Mouse (Mus musculus) limb, embryonic 10.5 days (tissue): ENCODE measurements around the gene Nacc1. TPM values are rescaled to one million over a fixed set of nuclear protein-coding genes. Genes with fewer than 3 reads are reported as not detected.
A peak's percentile ranks its signal among the peaks of the same experiment; 100 is the strongest.
"Not testable (repeated sequence)": the region's sequence is repeated elsewhere in the genome, so short reads cannot be mapped to it uniquely, and the experiment has no call there.

Experiments used
- DNase-seq: peaks from one replicate; pipeline ENCODE4 v3.0.0-alpha.2; 2017; ENCODE audit warnings: low spot score
- H3K27ac ChIP-seq: fragments of 300-500 bp; sonication (generic); 2 replicates; pipeline ENCODE4 v1.5.1; 2016; ENCODE audit warnings: mild to moderate bottlenecking
- H3K27me3 ChIP-seq: fragments of 300-500 bp; sonication (generic); 2 replicates; pipeline ENCODE4 v1.6.1; 2016; ENCODE audit warnings: low read depth, mild to moderate bottlenecking; ENCODE audit not compliant: poor library complexity, severe bottlenecking
- H3K36me3 ChIP-seq: fragments of 300-500 bp; sonication (generic); 2 replicates; pipeline ENCODE4 v1.6.1; 2016; ENCODE audit warnings: mild to moderate bottlenecking, moderate library complexity
- H3K4me1 ChIP-seq: fragments of 300-500 bp; sonication (generic); 2 replicates; pipeline ENCODE4 v1.6.1; 2016
- H3K4me3 ChIP-seq: fragments of 300-500 bp; sonication (generic); 2 replicates; pipeline ENCODE4 v1.5.1; 2016; ENCODE audit warnings: mild to moderate bottlenecking, moderate library complexity
- H3K9me3 ChIP-seq: fragments of 300-500 bp; sonication (generic); replicated peaks from 2 replicates; pipeline ENCODE4 v1.6.1; 2016; ENCODE audit warnings: mild to moderate bottlenecking
- WGBS: fragments of 180-500 bp; shearing (Covaris S2); methylation state at CpG from one replicate; pipeline ENCODE4 v1.1.7; 2016; 5-methylcytosine and 5-hydroxymethylcytosine counted together
- polyA plus RNA-seq: library from polyadenylated mRNA; unstranded; fragments of >200 nt; fragmentation: Nextera tagmentation; extraction: Ambion mirVana; gene quantifications from 2 replicates; pipeline ENCODE4 v1.2.1, GENCODE M21; 2016

The Nacc1 gene
- polyA plus RNA-seq, 1 experiment from 2014 or later, result 32.0 TPM

DNA sequence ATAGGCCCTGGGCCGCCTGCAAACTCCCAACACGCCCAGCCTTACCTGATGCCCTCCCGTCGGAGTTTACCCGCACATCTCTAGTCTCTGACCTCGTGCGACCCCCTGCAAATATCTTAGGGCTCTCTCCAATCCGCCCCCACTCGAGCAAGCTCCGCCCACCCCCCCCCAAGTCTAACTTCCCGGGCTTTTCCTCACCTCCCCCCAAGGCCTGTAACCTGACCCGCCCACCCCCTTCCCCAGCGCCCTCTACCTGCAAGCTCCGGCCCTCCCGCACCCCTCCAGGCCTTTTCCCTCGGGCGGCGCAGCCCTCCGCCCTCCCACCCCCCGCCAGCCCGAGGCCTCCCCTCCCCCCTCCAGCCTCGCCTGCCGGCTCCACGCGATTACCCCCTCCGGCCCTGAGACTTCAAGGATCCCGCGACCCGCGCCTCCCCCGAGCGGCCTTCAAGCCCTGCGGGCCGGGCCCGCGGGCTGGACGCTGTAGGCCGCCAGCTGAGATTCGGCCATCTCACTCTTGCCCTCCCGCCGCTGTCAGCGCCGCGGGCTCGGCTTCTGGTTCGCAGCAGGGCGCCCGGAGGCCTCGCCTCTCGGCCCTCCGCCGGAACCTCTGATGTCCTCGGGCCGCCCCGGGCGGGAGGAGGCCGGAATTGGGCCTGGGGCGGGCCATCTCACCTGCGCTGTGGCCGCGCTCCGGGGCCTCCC, 508 bp downstream of the Nacc1 start:
- Histone ChIP-seq H3K36me3 (peaks cover 54% of the 10 kb centered on the region), H3K27me3 (no peaks in the 10 kb centered on the region), H3K4me3 (peak overlapping the region; percentile 94), H3K9me3 (no peaks in the 10 kb centered on the region), H3K27ac (peak overlapping the region; percentile 99), H3K4me1 (peaks cover 53% of the 10 kb centered on the region)
- DNase-seq, result peak; percentile 88
- WGBS, result 1% methylated on average over 51 of the region's 62 CpGs

DNA sequence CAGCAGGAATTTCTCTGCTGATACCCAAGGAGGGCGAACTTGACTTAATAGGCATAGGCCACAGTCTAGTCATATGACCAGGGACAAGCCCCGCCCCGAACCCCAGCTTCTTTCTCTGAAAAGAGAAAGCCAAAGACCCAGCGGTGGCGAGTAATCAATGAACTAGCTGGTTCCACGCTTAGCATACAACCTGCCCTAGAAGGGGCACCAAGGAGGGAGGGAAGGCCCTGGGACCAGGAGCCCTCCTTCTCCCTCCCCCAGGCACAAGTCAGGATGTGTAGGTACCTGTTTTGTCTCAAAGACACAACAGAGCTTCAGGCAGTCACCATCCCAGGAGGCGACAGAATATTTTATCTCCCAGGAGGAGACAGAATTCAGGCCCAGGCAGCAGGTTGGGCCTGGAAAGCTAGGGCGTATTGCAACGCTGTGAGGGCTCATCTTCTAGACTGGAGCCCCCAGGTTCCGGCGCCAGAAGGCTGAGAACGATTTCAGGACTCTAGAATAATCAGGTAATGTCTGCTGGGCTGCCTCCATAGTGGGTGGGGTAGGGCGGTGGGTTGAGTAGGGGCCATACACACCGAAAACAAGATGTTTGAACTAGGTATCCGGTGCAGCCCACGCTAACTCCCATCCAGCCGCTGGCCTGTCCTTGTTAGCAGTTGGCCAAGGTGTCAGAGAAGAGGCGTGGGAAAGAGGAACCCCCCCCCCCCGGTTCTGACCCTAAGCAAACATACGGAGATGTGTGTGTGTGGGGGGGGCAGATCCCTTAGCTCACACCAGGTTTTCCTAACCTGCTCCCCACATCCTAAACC, 1.3 kb downstream of the Nacc1 start, which contains the start of gene Trmt1:
Gene Trmt1, plus strand, starts transcription at position 117 of the 812 bp plus-strand sequence.
- Histone ChIP-seq H3K27ac (peak within 1 kb of the TSS; percentile 99), H3K4me3 (peak within 1 kb of the TSS; percentile 94), H3K27me3 (no peaks in the 10 kb centered on the region), H3K36me3 (peaks cover 55% of the 10 kb centered on the region), H3K4me1 (peaks cover 53% of the 10 kb centered on the region), H3K9me3 (no peaks in the 10 kb centered on the region)
- peak; percentile 41 for DNase-seq
- WGBS, result 13% methylated on average over 20 of the region's 20 CpGs

DNA sequence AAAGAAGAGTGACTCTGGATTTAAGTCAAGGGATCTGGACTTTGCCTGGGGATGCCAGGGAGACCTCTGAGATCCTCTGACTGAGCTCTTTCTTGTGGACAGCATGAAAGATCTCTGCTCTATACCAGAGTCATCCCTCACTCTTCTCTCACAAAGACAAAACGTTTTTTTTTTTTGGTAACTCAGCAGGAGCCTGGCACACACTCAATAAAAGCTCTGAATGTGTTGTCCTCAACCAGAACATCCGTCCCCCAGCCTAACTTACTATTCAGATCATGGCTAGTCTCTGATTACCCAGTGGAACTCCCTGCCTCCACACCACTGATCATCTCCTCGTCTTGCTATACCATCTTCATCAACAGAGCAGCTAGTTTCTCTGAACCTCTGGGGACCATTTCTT, 3.1 kb downstream of the Nacc1 start:
- H3K9me3 ChIP-seq, result no peaks in the 10 kb centered on the region
- no peak overlapping the region for H3K27ac ChIP-seq
- peaks cover 65% of the 10 kb centered on the region for H3K36me3 ChIP-seq
- DNase-seq, result no peak
- H3K27me3 ChIP-seq, result no peaks in the 10 kb centered on the region
- peak overlapping the region; percentile 94; the same call in 1 of the 2 replicates for H3K4me3 ChIP-seq
- H3K4me1 ChIP-seq, result peaks cover 40% of the 10 kb centered on the region
- WGBS, result 74% methylated on average over 3 of the region's 3 CpGs

DNA sequence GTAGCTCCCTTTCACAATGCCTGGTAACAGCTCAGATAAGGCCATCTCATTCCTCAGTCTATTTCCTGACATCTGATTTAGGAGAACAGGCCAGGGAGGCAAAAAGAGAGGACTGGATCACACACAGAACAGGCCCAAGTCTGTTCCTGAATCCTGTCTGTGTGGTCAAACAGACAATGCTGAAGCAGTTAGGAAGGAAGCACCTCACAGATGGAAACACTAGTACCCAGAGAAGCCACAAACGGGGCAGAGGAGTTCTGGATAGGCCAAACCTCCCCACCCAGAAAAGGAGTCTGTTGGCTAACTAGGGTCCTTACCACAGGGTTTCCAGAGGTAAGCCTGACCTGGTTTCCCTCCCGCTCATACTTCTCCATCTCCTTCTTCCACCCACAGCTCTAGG, 5.4 kb downstream of the Nacc1 start:
- Histone ChIP-seq H3K27me3 (no peaks in the 10 kb centered on the region), H3K4me3 (no peak overlapping the region), H3K4me1 (peaks cover 25% of the 10 kb centered on the region)

DNA sequence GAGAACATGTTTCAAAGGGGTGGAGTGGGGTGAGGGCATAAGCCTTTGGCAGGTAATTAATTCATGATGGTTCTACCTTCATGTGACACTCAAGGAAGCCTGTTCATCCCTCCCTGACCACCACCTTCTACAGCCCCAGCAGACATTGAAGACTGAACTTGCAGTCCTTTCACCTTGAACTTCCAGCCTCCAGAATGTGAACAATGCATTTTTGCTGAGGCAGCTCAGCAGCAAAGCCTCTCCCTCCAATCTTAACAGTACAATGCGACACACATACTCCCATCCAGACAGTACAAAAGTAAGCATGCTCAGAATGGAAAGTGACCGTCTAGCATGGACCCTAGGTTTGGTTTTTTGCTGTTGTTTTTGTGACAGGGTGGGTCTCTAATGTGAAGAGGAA, 6.2 kb downstream of the Nacc1 start:
- Histone ChIP-seq H3K27me3 (no peaks in the 10 kb centered on the region), H3K4me1 (peaks cover 20% of the 10 kb centered on the region), H3K4me3 (no peak overlapping the region), H3K27ac (no peak overlapping the region), H3K9me3 (no peaks in the 10 kb centered on the region), H3K36me3 (peaks cover 92% of the 10 kb centered on the region)
- WGBS, result 93% methylated on average over 2 of the region's 2 CpGs
- no peak for DNase-seq

More for the DNA sequence above, 5.4 kb downstream of the Nacc1 start:
- Histone ChIP-seq H3K27ac (no peak overlapping the region), H3K9me3 (no peaks in the 10 kb centered on the region), H3K36me3 (peaks cover 85% of the 10 kb centered on the region)
- WGBS, result 88% methylated on average over 2 of the region's 2 CpGs
- DNase-seq, result no peak

DNA sequence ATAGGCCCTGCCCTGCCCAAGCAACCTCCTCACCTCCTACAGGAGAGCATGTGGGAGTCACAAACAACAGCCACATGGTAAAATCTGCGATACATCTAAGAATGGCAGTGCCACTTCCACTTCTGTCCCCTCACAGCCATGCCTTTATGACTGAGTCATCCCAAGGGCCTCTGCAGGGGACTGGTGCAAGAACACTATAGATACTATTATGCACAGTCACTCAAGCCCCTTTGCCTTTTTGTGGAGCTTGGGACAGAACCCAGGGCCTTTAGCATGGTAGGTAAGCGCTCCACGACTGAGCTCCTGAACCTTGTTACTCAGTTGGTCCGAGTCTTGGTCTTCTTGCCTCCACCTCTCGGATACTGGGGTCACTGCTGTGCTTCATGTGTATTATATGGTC, 10.4 kb downstream of the Nacc1 start:
- Histone ChIP-seq H3K4me1 (no peaks in the 10 kb centered on the region), H3K36me3 (peaks cover 97% of the 10 kb centered on the region), H3K27ac (no peak overlapping the region), H3K27me3 (no peaks in the 10 kb centered on the region), H3K9me3 (no peaks in the 10 kb centered on the region), H3K4me3 (no peak overlapping the region)
- no peak for DNase-seq
- WGBS, result 90% methylated on average over 5 of the region's 5 CpGs

DNA sequence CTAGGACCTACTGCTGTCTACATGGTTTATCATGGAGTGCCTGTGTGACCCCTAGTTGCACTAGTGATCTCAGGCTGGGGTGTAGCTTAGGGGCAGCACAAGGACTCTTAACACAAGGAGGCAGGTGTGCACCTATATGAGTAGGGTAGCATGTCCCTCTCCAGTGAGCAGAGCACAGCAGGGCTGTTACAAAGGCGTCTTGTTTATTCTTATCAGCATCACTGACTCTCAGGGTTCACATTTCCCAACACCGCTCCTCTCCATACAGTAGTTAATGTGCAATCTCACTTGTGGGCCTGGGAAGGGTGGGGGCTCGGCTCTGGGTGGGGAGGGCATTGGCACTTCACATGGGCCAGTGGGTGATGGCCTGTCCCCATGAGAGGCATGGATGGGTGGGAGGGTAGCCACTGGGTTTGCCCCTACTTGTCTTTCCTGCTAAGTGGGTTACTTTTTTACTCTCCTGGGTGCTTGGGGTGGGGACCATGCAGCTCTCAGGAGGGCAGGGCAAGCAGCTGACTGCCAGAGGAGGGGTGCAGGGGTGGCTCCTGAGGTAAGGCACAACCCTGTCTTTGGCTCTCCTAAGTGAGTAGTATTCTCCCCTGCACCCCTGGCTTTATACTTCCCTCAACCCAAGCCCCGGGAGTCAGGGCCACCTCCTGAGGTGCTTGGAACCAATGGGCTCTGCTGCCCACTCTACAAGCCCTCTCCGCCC, 17.2 kb downstream of the Nacc1 start:
- peaks cover 12% of the 10 kb centered on the region for H3K4me1 ChIP-seq
- peak; percentile 29 for DNase-seq
- not testable (repeated sequence) for H3K27me3 ChIP-seq, H3K4me3 ChIP-seq, H3K27ac ChIP-seq, H3K9me3 ChIP-seq
- WGBS, result 91% methylated on average over 5 of the region's 5 CpGs
- H3K36me3 ChIP-seq, result peaks cover 90% of the 10 kb centered on the region

DNA sequence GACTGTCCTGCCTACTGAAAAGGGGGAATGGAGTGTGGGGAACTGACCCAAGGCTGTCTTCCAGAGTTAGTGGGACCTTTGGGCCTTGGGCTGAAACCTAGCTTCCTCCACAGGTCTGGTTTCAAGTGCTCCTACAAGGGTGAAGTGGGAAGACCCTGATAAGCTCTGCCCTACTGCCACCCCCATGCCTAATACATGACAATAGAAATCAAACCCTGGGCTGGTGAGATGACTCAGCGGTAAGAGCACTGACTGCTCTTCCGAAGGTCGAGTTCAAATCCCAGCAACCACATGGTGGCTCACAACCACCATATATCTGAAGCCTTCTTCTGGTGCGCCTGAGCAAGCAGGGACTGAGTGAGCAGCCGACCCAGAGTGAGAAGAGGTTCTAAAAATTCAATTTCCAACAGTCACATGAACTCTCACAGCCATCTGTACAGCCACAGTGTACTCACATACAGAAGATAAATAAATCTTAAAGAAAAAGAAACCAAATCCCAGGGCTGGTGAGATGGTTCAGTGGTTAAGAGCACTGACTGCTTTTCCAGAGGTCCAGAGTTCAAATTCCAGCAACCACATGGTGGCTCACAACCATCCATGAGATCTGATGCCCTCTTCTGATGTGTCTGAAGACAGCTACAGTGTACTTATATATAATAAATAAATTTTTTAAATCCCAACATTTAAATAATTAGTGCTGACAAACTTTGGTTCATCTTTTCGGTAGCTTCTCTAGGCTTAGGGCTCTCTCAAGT, 18.8 kb downstream of the Nacc1 start:
- Histone ChIP-seq H3K4me3 (no peak overlapping the region), H3K27ac (no peak overlapping the region), H3K9me3 (no peaks in the 10 kb centered on the region), H3K36me3 (peaks cover 75% of the 10 kb centered on the region), H3K27me3 (no peaks in the 10 kb centered on the region), H3K4me1 (peaks cover 21% of the 10 kb centered on the region)
- no peak for DNase-seq
- 83% methylated on average over 6 of the region's 6 CpGs for WGBS

DNA sequence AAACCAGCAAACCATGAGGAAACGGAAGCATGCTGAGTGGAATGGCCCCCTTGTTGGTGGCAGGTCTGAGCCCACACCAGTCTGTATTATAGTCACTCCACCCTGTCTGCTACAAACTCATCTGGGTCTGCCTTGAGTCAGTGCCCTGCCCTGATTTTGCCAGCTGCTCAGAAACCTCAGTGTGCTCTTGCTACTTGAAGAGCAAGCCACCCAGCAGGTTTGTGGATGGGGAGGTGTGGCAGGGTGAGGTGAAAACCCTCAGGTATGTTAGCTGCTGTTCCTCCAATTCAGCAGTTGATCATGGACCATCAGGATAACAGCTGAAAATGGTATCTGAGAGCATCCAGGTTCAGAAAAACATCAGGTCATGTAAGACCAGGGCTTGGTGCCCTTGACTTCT, 19.6 kb downstream of the Nacc1 start:
- Histone ChIP-seq H3K36me3 (peaks cover 66% of the 10 kb centered on the region), H3K27me3 (no peaks in the 10 kb centered on the region), H3K9me3 (no peaks in the 10 kb centered on the region), H3K4me3 (no peak overlapping the region), H3K4me1 (peaks cover 28% of the 10 kb centered on the region), H3K27ac (no peak overlapping the region)
- DNase-seq, result no peak
- WGBS, result 83% methylated on average over 1 of the region's 1 CpGs

DNA sequence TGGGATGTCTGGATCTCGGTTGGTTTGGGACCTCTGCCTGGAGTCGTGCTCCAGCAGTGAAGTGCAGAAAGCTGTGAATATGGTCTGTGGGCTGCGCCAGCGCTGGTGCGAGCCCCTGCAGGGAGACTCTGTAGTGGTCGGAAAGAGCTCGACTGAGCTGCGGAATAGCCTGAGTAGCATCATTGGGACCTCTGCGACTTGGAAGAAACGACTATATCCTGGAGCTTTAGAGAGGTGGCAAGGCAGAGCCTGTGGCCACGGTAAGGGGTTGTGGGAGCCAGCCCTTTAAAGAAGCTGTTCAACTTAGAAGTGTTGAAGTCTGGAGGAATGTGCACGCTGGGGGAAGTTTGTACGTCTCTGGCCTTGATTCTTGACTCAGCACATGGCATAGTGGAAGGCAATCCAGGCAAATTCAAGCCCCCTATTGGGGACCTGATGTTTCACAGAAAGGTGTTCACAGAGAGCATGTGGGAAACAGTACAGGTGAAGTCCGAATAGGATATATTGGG, 22.2 kb downstream of the Nacc1 start:
- Histone ChIP-seq H3K9me3 (no peaks in the 10 kb centered on the region), H3K4me1 (peaks cover 32% of the 10 kb centered on the region), H3K27me3 (no peaks in the 10 kb centered on the region), H3K27ac (peak overlapping the region; percentile 98), H3K4me3 (peak overlapping the region; percentile 87), H3K36me3 (peaks cover 45% of the 10 kb centered on the region)
- DNase-seq, result no peak
- 3% methylated on average over 14 of the region's 14 CpGs for WGBS

DNA sequence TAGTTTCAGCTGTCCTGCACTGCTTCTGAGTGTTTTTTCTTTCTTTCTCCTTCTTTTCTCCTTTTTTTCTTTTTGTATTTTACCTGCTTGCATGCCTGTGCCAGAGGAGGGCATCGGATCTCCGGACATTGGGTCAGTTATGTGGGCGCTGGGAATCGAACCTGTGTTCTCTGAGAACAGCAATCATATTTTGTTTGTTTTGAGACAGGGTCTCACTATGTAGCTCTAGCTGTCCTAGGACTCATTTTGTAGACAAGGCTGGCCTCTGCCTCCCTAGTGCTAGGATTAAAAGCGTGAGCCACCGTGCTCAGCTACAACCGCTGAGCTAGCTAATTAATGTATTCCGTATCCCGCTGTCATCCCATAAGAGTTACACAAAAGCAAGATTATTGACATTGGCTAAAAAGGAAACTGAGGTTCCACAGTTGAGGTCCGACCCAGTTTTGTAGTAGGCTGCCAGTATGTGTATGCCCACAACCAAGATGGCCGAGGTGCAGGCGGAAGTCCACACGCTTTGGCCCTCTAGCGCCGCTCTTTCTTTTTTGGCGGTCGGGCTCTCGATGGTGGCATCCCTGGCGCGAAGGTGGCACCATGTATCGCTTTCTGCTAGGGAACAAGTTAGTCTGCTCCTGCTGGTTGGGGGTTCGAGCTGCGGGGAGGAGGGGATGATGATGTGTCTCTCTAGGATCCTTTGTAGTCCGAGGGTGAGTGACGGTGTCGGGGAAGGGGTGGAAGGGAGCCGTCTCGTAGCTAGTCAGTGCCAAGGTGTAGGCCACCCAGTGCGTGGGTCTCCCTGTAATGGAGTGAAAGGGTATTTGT, 22.9 kb downstream of the Nacc1 start:
- Histone ChIP-seq H3K27me3 (no peaks in the 10 kb centered on the region), H3K9me3 (no peaks in the 10 kb centered on the region), H3K36me3 (peaks cover 39% of the 10 kb centered on the region), H3K27ac (peak overlapping the region; percentile 98), H3K4me3 (peak overlapping the region; percentile 87), H3K4me1 (peaks cover 39% of the 10 kb centered on the region)
- DNase-seq, result peak; percentile 84
- WGBS, result under 1% methylated on average over 29 of the region's 29 CpGs
